Mouse (Mus musculus): ENCODE data around the gene 2010111I01Rik. TPM values are rescaled to one million over a fixed set of nuclear protein-coding genes. Genes with fewer than 3 reads are reported as not detected.

The 2010111I01Rik gene
- polyA plus RNA-seq, 1 experiment = 117 TPM

GRCm38 (mm10) chr13:63332576-63333300 lies 368.0 kb downstream of the 2010111I01Rik start:
- no peak overlapping the region for H3K4me3 ChIP-seq (ENCODE audit: insufficient read depth, low read length)
- no peak overlapping the region for H3K27ac ChIP-seq (ENCODE audit: insufficient read depth, low read length)
- peak; percentile 86 for TF ChIP-seq CTCF (IDR thresholded peaks at IDR 0.05; ENCODE audit: extremely low read depth, insufficient read depth, low read length)
- no peak for TF ChIP-seq POLR2A (IDR thresholded peaks at IDR 0.05; ENCODE audit: extremely low read depth, insufficient read depth, low read length)
- 0 out of 2 replicates have a peak, but pooled peaks cover 2% of the 10 kb centered on the region for H3K4me1 ChIP-seq (ENCODE audit: control insufficient read depth, insufficient read depth, low read length)

GRCm38 (mm10) chr13:63335421-63336134 lies 370.9 kb downstream of the 2010111I01Rik start:
- Histone ChIP-seq H3K4me1 (ENCODE audit: control insufficient read depth, insufficient read depth, low read length) (0 out of 2 replicates have a peak, but pooled peaks cover 2% of the 10 kb centered on the region), H3K27ac (ENCODE audit: insufficient read depth, low read length) (peak overlapping the region; percentile 45; the same call in 1 of the 2 replicates), H3K4me3 (ENCODE audit: insufficient read depth, low read length) (no peak overlapping the region)
- peak; percentile 58 for TF ChIP-seq CTCF (IDR thresholded peaks at IDR 0.05; ENCODE audit: extremely low read depth, insufficient read depth, low read length)
- TF ChIP-seq POLR2A (IDR thresholded peaks at IDR 0.05; ENCODE audit: extremely low read depth, insufficient read depth, low read length) = no peak

- Histone ChIP-seq H3K4me3 (ENCODE audit: insufficient read depth, low read length) (no peak overlapping the region), H3K4me1 (ENCODE audit: control insufficient read depth, insufficient read depth, low read length) (no peaks in the 10 kb centered on the region), H3K27ac (ENCODE audit: insufficient read depth, low read length) (peak overlapping the region; percentile 45; the same call in 1 of the 2 replicates)
- no peak for TF ChIP-seq POLR2A (IDR thresholded peaks at IDR 0.05; ENCODE audit: extremely low read depth, insufficient read depth, low read length)
- no peak for TF ChIP-seq CTCF (IDR thresholded peaks at IDR 0.05; ENCODE audit: extremely low read depth, insufficient read depth, low read length)
These were observed 371.6 kb downstream of the 2010111I01Rik start for GRCm38 (mm10) chr13:63336335-63336734.

GRCm38 (mm10) chr13:63337239-63337960 lies 372.7 kb downstream of the 2010111I01Rik start:
- TF ChIP-seq POLR2A (IDR thresholded peaks at IDR 0.05; ENCODE audit: extremely low read depth, insufficient read depth, low read length) (no peak), CTCF (IDR thresholded peaks at IDR 0.05; ENCODE audit: extremely low read depth, insufficient read depth, low read length) (no peak)
- Histone ChIP-seq H3K27ac (ENCODE audit: insufficient read depth, low read length) (no peak overlapping the region), H3K4me1 (ENCODE audit: control insufficient read depth, insufficient read depth, low read length) (no peaks in the 10 kb centered on the region), H3K4me3 (ENCODE audit: insufficient read depth, low read length) (no peak overlapping the region)

GRCm38 (mm10) chr13:63339946-63340345 lies 375.3 kb downstream of the 2010111I01Rik start:
- TF ChIP-seq CTCF (IDR thresholded peaks at IDR 0.05; ENCODE audit: extremely low read depth, insufficient read depth, low read length) = no peak
- TF ChIP-seq POLR2A (IDR thresholded peaks at IDR 0.05; ENCODE audit: extremely low read depth, insufficient read depth, low read length) = no peak
- no peaks in the 10 kb centered on the region for H3K4me1 ChIP-seq (ENCODE audit: control insufficient read depth, insufficient read depth, low read length)
- no peak overlapping the region for H3K27ac ChIP-seq (ENCODE audit: insufficient read depth, low read length)
- no peak overlapping the region for H3K4me3 ChIP-seq (ENCODE audit: insufficient read depth, low read length)

GRCm38 (mm10) chr13:63342781-63343180 lies 378.1 kb downstream of the 2010111I01Rik start:
- no peak overlapping the region for H3K4me3 ChIP-seq (ENCODE audit: insufficient read depth, low read length)
- no peaks in the 10 kb centered on the region for H3K4me1 ChIP-seq (ENCODE audit: control insufficient read depth, insufficient read depth, low read length)
- H3K27ac ChIP-seq (ENCODE audit: insufficient read depth, low read length) = no peak overlapping the region
- TF ChIP-seq POLR2A (IDR thresholded peaks at IDR 0.05; ENCODE audit: extremely low read depth, insufficient read depth, low read length) (no peak), CTCF (IDR thresholded peaks at IDR 0.05; ENCODE audit: extremely low read depth, insufficient read depth, low read length) (no peak)

- Histone ChIP-seq H3K27ac (ENCODE audit: insufficient read depth, low read length) (no peak overlapping the region), H3K4me3 (ENCODE audit: insufficient read depth, low read length) (no peak overlapping the region), H3K4me1 (ENCODE audit: control insufficient read depth, insufficient read depth, low read length) (no peaks in the 10 kb centered on the region)
- no peak for TF ChIP-seq POLR2A (IDR thresholded peaks at IDR 0.05; ENCODE audit: extremely low read depth, insufficient read depth, low read length)
- TF ChIP-seq CTCF (IDR thresholded peaks at IDR 0.05; ENCODE audit: extremely low read depth, insufficient read depth, low read length) = no peak
These were observed 379.8 kb downstream of the 2010111I01Rik start for GRCm38 (mm10) chr13:63344481-63344880.

- no peaks in the 10 kb centered on the region for H3K4me1 ChIP-seq (ENCODE audit: control insufficient read depth, insufficient read depth, low read length)
- no peak overlapping the region for H3K4me3 ChIP-seq (ENCODE audit: insufficient read depth, low read length)
- no peak for TF ChIP-seq POLR2A (IDR thresholded peaks at IDR 0.05; ENCODE audit: extremely low read depth, insufficient read depth, low read length)
- TF ChIP-seq CTCF (IDR thresholded peaks at IDR 0.05; ENCODE audit: extremely low read depth, insufficient read depth, low read length) = no peak
- H3K27ac ChIP-seq (ENCODE audit: insufficient read depth, low read length) = no peak overlapping the region
These were observed 381.0 kb downstream of the 2010111I01Rik start for GRCm38 (mm10) chr13:63345476-63346225.

- H3K4me3 ChIP-seq (ENCODE audit: insufficient read depth, low read length) = no peak overlapping the region
- TF ChIP-seq POLR2A (IDR thresholded peaks at IDR 0.05; ENCODE audit: extremely low read depth, insufficient read depth, low read length) = no peak
- TF ChIP-seq CTCF (IDR thresholded peaks at IDR 0.05; ENCODE audit: extremely low read depth, insufficient read depth, low read length) = no peak
- H3K4me1 ChIP-seq (ENCODE audit: control insufficient read depth, insufficient read depth, low read length) = no peaks in the 10 kb centered on the region
These were observed 382.9 kb downstream of the 2010111I01Rik start for GRCm38 (mm10) chr13:63347639-63348038.

More at GRCm38 (mm10) chr13:63347639-63348038, 382.9 kb downstream of the 2010111I01Rik start:
- no peak overlapping the region for H3K27ac ChIP-seq (ENCODE audit: insufficient read depth, low read length)
